Comparison of ENCODE assay signal across 24 mouse cellular contexts in genomic region chr4:95625651-95626050, GRCm38 (mm10).
DNase-seq lines count a peak whose midpoint lies in the region; ATAC-seq and TF ChIP-seq lines count a peak whose summit lies in the region.
"Had no signal": no experiment of that assay in that cellular context is flagged by ENCODE, and none has a peak within 500 bp of the region (broad histone marks: within the 10 kb centered on the region; RNA-seq: fewer than 3 reads in every experiment).

No protein-coding gene starts in this region.

- TF ChIP-seq CTCF in gastrocnemius, adult 2 months (IDR thresholded peaks at IDR 0.05): no peak

- intact Hi-C loops in gastrocnemius, adult 2 months (cut with DNase I): no loop called here
- intact Hi-C loops in gastrocnemius, postnatal 14 days (cut with DNase I; ENCODE audit: low total_unique reads): no loop called here

- 0 out of 2 replicates have a peak overlapping the region, but pooled peaks have one; percentile 2 for H3K27ac ChIP-seq in gastrocnemius, adult 2 months
- H3K27ac ChIP-seq: embryonic facial prominence, embryonic 13.5 days; heart, embryonic 15.5 days; hindbrain, embryonic 13.5 days; limb, embryonic 12.5 days; liver, embryonic 13.5 days; midbrain, embryonic 12.5 days; neural tube, embryonic 15.5 days had no signal

- peak; percentile 6 for DNase-seq in cerebellum, adult 8-10 months
- no peak for DNase-seq in cerebellum, postnatal 25 days
- DNase-seq in gastrocnemius, adult 2 months: no peak
- DNase-seq in gastrocnemius, postnatal 14 days: no peak
- DNase-seq in NIH3T3 (ENCODE audit: low read depth): peak; percentile 61
- DNase-seq in fat pad, adult 2 months (ENCODE audit: extremely low read depth, low read depth, low spot score): peak; percentile 100
- DNase-seq: cerebellum, adult 11 months; heart, postnatal 36 days; kidney, adult 8-10 months; kidney, postnatal 25 days; liver, embryonic 13.5 days; lung, adult 2 months; lung, postnatal 14 days; right cerebral cortex, adult 18-20 months; thymus, adult 18-20 months; thymus, postnatal 36 days had no signal

- no peak for ATAC-seq in erythroid progenitor cell, adult 5-6 weeks (replicated peaks; ENCODE audit: low FRiP score, poor library complexity, severe bottlenecking)
- ATAC-seq: activated CD4-positive, CD25-positive, alpha-beta regulatory T cell, adult 4 months had no signal

- no peak overlapping the region for H3K4me3 ChIP-seq in gastrocnemius, adult 2 months
- H3K4me3 ChIP-seq: embryonic facial prominence, embryonic 13.5 days; heart, embryonic 15.5 days; hindbrain, embryonic 13.5 days; limb, embryonic 12.5 days; liver, embryonic 13.5 days; midbrain, embryonic 12.5 days; neural tube, embryonic 15.5 days had no signal

Comparison
In these comparisons a context has a peak if more than half of its experiments do, and no peak if none do; other contexts are left out.
1. DNase-seq: peak in cerebellum, adult 8-10 months (single experiment), NIH3T3 (single experiment) and fat pad, adult 2 months (single experiment); none in cerebellum, postnatal 25 days (0 of 2), gastrocnemius, adult 2 months (single experiment) and gastrocnemius, postnatal 14 days (single experiment).